Mouse (Mus musculus): Measurements from ENCODE around the gene Cdc14a.

Gene Cdc14a

DNA sequence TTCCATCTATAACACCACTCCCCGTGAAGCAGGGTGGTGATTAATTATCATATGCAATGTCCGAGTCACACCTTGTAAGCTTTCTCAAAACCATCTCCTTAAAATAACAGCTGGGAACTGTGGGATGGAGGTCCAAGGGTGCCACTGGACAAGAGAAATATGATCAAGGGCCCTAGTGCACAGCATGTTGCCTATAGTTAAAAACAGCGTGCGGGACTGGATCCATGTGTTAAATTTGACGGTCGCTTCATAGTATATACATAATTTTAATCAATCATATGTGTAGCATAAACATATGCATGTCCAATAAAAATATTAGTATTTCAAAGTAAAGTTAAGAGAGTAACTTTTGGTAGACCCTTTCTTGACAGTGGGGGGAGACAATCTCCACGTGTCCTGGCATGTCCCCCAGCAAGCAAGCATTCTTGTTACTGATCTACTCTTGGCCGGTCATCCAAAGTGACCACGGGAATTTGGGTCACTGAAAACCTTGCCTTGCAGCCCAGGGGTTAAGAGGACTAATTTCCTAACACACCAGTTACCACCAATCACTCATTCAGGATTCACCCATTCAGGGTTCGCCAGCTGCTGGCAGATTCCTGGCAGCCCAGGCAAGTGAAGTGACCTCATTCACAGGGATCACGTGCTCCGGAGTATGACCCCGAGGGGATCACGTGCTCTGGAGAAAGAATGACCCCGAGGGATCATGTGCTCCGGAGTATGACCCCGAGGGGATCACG, 94.6 kb downstream of the Cdc14a start:
- in situ Hi-C loops (cut with MboI): no loop called here

DNA sequence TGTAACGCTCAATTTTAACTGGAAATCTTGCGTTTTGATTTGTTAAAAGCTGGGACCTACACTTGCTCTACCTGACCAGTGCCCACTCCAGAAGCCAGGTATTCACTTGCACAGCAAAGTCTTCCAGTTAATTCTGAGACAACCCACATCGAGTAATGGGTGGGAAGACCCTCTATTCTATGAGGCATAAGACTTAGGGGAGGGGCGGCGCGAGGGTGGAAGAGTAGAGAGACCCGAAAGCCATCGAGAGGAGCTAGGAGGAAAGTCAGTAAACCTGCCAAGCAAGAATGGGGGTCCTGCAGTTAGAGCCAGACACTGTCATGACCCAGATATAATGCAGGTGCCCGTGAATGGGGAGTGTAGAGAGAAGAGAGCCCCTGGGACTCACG, 96.2 kb downstream of the Cdc14a start:
- in situ Hi-C loops (cut with MboI): no loop called here

DNA sequence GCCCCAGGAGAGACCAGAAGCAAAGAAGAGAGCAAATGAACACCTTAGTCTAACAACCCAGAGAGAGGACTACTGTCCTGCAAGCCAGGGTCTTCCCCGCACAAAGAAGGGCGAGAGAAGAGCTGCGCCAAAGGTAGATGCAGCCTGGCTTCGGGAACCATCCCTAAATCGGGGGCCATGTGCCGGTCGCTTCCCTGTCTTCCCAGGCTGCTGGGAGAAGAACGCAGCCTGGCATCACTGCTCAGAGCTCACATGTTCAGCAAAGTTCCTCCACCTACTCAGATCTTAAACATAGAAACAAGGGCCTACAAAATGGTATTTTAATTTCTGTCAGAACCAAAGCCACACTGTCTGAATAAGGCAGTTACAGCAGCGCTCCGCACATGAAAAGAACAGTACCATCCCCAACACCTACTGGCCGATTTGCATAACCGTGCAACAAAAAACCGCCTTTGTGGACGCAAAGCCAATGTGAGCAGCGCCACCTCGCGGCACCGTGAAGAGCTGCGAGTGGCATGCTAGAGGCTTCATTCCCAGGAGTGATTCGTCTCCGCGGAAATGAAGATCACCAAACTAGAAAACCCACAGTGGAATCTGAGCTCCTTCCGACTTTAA, 96.7 kb downstream of the Cdc14a start:
- in situ Hi-C loops (cut with MboI): no loop called here

DNA sequence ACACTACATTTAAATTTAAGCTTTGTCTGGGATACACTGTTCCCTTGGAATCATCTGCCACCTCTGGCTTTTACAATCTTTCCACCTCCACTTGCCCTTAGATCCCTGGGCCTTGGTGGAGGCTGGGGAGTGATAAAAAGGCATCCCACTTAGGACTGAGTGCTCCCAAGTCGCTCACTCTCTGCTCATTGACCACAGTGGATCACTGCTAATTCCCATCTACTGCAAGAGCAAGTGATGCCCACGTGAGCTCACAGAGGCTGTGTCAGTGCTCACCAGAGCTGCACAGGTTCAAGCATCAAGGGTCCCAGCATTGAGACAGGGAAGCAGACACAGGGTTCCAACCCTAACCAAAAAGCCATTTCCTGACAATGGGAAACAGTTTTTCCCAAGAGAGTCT, 98.3 kb downstream of the Cdc14a start:
- in situ Hi-C loops (cut with MboI): no loop called here

DNA sequence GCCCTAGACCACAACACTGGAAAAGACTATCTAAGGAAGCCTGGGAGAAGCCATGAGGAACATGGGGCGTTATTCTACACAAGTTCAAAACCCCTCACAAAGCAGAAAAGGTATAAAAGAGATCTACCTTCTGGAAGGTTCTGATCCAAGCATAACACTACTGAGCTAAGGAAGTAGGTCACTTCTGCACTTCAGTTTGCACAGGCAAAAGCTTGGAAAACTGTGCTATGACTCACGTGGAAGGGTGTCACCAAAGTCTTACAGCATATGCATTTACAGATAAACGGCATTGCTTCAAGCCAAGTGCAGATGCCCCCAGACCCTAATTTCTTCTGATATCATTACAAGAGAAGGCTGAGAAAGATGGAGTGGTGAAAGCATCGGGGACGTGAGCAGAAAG, 104.1 kb downstream of the Cdc14a start:
- in situ Hi-C loops (cut with MboI): no loop called here

DNA sequence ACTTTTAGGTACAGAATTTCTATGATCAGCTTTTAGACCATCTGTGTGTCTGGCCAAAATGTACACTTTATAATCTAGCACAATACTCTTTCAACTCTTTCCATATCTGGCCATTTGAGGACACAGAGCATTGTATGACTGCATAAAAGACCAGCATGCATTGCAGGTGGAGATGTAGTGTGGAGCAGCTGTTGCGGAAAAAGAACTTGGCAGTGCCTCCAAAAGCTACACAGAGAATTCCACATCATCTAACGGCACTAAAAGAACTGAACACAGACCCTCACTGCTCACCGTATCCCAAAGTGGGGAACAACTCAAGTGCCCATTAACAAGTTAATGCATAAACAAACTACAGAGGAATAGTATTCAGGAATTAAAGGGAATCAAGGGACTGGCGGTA, 112.0 kb downstream of the Cdc14a start:
- in situ Hi-C loops (cut with MboI): no loop called here

DNA sequence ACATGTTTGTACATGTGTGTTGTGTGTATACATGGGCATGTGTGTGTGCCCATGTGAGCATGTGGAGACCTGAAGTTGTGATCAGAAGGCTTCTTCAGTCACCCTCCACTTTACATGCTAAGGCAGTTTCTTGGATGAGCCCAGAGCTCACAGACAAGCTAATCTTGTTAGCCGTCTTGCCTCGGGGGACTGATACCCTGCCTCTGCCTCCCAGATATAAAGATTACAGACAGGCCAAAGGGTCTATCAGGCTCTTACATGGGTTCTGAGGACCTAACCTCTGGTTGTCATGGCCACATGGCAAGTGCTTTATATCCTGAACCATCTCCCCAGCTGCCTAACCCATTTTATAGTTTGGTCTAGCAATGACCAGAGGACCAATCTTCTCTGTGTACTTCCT, 112.7 kb downstream of the Cdc14a start:
- in situ Hi-C loops (cut with MboI): no loop called here

DNA sequence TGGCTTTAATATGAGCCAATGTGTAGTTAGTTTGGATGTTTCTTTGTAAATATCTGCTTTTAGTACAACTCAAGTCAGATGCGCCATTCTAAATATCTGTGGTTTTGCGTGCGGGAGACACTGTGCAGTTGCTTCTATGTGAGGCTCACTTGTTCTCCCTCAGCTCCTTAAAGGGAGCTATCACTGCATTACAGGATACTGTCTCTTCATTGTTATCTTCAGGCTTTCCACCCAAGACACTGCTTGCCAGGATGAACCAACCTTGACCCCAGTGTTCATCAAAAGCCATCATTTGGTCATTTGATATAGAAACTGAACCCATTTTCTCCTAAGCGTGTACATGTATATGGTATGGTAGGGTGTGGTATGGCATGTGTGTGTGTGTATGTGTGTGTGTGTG, 113.2 kb downstream of the Cdc14a start:
- in situ Hi-C loops (cut with MboI): no loop called here

DNA sequence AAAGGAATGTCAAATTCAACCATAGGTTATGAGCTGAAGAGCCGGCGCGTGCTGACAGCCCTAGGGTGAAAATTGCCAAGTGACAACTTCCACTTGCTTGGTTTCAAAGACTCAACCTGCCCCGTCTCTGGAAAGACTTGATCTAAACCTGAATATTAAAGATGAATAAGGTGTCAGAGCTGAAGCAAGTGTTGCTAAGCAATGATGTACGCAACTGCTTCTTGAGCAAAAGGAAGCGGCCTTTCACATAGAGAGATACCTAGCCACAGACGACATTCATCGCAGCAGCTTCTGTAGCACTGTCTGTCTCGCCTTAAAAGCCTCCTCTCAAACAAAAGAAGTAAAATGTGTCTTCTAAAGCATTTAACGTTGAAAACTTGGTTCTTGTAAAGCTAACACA, 113.8 kb downstream of the Cdc14a start:
- in situ Hi-C loops (cut with MboI): no loop called here

DNA sequence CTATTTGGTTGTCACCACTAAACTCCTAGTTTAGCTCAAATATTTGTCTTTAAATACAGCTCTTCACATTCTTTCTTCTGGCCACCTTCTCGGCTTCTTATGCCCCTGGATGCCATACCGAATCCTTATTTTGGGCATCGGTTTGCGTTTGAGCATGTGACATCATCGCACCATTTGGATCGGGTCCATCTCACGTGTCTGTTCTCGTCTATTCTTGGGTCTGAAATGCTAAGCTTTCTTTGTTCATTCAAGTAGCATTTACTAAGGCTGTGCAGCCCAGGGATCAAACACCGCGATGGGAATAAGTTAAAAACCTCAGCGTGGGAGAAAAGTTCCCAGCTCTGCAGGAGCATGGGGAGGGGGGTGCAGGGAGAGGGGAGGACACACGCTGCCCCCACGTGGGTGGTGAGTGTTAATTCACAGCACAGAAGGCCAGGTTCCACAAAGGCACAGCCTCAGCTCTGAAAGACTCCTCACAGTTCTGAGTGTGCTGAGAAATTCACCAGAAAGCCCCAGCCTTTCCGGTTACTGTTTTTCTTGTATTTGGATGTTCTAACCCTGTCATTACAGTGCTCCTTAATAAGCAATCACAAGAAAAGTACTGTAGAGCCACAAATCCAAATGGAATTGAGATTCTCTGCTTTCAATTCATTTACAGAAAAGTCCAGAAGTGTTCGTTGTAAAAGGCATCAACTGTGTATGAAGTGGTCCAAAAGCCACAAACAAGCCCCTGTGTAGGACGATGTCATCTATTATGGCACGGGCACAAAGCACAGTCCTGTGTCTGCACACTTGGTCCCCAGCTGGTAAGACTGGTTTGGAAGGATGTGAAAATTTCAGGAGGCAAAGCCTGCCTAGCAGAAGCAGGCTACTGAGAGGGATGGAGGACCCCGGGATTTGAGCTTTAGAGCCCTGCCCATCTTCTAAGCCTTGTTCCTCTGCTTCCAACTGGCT, 118.8 kb downstream of the Cdc14a start:
- in situ Hi-C loops (cut with MboI): no loop called here

DNA sequence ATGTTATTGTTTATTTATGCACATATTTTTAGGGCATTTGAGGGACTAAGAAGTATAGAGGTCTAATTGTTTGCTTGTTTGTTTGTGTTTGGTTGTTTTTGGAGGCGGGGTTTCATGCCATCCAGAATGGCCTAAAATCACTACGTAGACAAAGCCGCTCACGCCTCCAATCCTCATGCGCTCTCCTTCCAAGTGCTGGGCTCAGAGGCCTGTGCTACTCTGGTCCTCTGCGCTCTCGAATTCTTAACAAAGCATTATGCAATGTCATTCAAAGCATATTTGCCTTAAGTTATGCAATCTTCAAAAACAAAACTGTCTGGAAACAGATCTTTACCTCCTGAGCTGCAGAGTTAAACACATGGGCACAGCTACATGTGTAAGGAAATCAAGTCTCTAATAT, 121.3 kb downstream of the Cdc14a start:
- in situ Hi-C loops (cut with MboI): no loop called here

DNA sequence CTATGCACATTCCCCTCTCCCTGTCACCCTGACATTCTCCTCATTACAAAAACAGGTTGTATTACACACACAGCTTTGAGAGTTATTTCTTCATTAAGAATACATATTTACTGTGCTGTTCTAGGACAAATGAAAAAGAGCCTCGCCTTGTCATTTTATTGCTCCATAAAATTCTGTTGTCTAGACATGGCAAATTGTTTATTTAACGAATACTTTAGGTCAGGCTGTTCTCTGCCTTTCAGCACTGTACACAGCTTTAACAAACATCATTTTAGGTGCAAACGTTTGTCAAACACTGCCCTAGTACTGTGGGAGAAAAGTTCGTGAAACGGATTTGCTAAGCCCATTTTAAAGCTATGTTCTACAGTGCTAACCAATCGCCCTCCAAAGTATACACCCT, 122.1 kb downstream of the Cdc14a start:
- in situ Hi-C loops (cut with MboI): no loop called here

DNA sequence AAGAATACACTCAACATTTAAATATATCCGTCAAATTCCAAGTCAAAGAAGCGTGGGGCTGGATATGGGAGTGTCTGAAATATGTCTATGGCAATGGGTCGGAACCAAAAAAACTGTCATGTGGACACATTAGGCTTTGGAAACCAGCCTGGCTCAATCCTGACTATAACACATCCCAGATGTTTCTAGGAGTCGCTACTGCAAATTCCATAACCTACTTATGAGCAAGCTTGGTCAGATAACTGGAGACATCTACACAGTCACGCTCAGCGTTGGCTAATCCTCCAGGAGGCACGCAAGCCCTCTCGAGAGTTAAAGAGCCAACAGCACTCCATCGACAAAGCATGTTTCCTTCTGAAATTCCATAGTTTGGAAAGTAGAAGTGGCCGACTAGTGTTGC, 125.1 kb downstream of the Cdc14a start:
- in situ Hi-C loops (cut with MboI): no loop called here

DNA sequence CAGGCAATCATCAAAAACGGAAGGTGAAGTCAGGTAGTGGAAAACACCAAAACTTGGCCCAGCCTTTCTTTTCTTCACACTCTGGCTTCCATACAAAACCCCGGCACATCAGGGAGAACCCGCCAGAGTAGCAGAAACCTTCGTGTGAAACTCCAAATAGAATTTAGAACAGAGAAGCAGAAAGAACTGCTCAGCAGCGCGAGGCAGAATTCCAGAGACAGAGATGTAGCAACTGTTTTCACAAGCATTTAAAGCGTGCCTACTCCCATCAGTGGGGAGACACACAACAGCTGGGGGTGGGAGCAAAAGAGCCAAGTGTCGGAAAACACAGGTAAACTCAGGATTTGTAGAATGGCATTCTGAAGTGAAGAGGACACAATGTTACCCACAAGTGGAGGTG, 125.8 kb downstream of the Cdc14a start:
- in situ Hi-C loops (cut with MboI): no loop called here

DNA sequence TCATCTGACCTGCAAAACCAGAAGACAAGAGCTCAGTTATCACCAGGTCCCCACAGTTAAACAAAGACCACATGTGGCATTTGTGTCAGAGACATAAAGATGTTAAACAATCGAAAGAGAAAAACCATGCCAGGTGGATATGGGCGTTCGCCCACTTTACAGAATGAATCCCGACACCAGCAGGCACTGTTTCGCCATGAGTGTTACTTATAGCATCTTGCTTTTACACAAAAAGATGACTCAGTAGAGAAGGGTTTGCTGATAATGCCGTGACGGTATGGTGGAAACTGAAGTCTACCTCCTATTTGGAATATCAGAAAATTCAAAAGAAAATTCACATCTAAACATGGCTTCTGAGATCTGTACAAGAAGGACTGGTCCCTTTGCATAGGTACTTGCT, 126.7 kb downstream of the Cdc14a start:
- in situ Hi-C loops (cut with MboI): no loop called here

DNA sequence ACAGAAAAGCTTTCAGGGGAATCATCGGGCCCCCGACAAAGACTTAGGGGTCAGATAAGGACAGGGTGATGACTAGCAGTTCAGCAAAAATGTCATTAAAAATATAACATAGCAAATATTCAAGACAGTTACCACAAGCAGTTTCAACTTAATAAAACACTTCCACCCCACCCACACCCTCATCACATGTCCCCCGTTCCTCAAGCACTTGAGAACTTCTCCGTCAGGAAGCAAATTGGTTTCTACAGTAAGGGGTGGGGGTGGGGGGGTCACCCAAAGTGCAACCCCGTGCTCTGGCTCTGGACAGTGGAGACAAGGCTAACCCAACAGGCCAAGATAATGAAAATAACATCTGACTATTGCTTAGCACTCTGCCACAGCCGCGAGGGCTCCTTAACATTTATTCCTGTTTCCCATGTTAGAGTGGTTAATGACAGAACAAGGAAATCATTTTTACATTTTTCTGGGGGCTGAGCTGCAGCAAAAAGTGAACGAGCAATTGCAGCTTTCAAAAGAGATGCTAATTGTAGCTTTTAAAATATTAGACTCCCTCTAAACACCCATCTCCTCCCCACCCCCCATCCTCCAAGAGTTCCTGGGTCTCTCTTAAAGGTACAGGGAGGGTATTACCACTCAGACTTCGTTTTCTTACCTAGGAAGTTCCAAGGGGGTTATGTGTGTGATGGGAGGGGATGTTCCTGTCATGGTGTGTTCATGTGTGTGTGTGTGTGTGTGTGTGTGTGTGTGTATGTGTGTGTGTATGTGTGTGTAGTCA, 133.6 kb downstream of the Cdc14a start:
- in situ Hi-C loops (cut with MboI): no loop called here

DNA sequence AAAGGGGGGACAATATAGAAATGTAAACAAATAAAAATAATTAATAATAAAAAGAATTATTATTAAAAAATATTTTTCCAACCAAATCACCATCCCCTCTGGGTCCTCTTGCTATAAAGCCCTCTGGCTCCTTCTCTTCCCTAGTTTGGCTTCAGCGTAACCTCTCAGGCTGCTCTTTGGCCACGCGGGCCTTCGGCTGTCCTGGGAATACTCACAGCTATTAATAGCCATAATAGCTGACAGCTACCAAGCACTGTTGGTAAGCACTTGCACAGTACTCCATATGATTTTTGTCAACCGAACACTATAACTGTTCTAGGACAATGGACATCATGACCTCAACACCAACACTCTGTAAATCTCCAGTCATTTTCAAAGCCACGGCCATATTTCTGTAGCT, 135.0 kb downstream of the Cdc14a start:
- in situ Hi-C loops (cut with MboI): no loop called here

DNA sequence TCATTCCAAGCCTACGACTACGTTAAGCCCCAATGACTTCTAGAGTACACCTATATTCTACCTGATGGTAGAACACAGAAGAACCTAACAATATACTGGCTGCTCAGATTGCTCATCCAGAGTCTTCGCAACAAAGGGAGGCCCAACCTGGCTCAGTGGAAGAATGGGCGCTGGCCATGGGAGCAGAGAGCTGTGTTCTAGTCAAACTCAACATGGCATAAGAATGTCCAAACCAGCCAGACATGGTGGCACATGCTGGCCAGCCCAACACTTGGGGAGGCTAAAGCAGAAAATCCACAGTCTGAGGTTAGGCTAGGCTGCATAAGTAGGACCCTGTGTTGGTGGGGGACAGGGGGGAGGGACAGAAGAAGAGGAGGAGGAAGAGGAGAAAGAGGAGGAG, 139.1 kb downstream of the Cdc14a start:
- in situ Hi-C loops (cut with MboI): no loop called here

DNA sequence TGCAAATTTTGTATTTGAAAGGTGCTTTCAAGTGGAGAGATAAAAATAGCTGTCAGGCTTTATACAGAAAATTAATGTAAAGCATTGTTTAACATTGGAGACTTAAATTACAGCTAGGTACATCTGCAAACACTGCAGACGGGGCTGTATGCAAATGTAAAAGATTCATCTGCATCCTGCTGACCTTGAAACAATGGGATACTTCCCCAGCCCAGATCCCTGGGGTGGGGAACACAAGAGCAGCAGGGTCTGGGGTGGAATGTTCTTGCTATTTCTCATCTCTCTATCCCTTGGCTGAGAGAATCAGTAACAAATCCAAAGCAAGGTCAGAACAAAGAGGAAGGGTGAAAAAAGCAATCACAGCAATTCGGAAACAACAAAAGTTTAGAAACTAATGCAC, 139.8 kb downstream of the Cdc14a start:
- in situ Hi-C loops (cut with MboI): no loop called here

DNA sequence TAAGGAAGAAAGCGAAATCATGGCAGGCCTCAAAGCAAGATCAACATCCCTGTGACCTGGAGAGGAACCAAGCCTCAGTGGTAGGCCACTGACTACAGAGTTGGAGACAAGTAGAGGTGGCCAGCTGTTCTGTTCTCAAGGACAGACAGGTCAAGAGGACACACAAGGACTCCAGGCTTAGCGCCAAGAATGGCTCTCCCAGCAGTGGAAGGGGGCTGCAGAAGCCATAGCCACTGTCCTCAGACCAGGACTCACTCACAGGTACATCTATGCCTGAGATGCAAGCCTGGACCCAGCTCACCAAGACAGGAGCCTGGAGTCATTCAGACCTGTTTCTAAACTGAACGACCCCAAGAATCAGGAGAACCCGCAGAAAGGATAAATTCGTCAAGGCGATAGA, 142.2 kb downstream of the Cdc14a start:
- in situ Hi-C loops (cut with MboI): no loop called here

DNA sequence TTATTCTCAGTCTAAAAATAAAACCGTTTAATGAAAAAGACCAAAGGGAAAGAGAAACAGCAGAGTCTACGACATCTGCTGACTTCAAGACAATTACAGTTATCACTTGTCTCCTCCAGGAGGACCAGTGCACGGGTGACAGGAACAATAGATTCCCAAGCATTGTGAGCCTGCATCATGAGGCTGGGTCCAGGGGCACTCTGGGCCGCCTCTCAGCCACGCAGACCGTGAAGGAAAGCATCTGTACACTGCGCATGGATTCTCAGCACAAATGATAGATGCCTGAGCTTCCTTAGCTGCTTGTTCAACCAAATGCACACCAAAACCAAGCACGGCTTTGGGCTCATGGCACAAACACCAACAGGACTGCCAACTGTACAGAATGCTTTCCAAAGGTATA, 146.7 kb downstream of the Cdc14a start:
- in situ Hi-C loops (cut with MboI): no loop called here

DNA sequence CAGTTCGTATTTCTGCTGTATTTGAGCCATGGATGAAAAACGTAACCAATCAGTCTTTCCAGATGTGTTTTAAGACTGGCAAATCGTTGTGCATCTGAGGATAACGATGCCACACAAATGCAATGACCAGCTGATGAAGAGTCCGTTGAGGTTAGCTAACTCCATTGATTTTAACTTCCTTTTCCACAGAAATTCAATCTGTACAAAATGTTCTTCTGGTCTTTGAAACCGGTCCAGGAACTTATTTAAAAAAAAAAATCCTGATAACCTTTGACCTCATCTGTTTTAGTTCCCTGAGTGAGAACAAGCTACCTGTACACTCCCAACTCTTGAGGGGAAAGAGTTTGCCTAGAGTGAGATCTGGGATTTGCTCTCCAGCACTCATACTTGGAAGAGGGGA, 152.2 kb downstream of the Cdc14a start:
- in situ Hi-C loops (cut with MboI): no loop called here

All from mature B cell (primary cell).